Mouse (Mus musculus) urinary bladder, postnatal 25 days (tissue): ENCODE results near the gene Cadm2.

Source experiments
- DNase-seq: peaks from one replicate; pipeline ENCODE4 v3.0.0; 2022; ENCODE audit warnings: low spot score

Cadm2 gene

GRCm38 (mm10) chr16:66731212-66731611, 889.5 kb downstream of the Cadm2 start:
- DNase-seq, result no peak

GRCm38 (mm10) chr16:66706476-66706875, 914.2 kb downstream of the Cadm2 start:
- no peak for DNase-seq

GRCm38 (mm10) chr16:66694783-66695182, 925.9 kb downstream of the Cadm2 start:
- no peak for DNase-seq

- DNase-seq, result no peak
Observed at GRCm38 (mm10) chr16:66677241-66677640, 943.5 kb downstream of the Cadm2 start.

GRCm38 (mm10) chr16:66651013-66651362, 969.7 kb downstream of the Cadm2 start:
- DNase-seq, result no peak

- DNase-seq, result no peak
Observed at GRCm38 (mm10) chr16:66650348-66651012, 970.2 kb downstream of the Cadm2 start.

- DNase-seq, result no peak
Observed at GRCm38 (mm10) chr16:66647798-66648197, 972.9 kb downstream of the Cadm2 start.

- DNase-seq, result no peak
Observed at GRCm38 (mm10) chr16:66643606-66644005, 977.1 kb downstream of the Cadm2 start.

GRCm38 (mm10) chr16:66627527-66627926, 993.2 kb downstream of the Cadm2 start:
- DNase-seq, result no peak

- no peak for DNase-seq
Observed at GRCm38 (mm10) chr16:66622423-66622822, 998.3 kb downstream of the Cadm2 start.

GRCm38 (mm10) chr16:66612624-66613023, 1008.1 kb downstream of the Cadm2 start:
- no peak for DNase-seq
